Mouse (Mus musculus) adrenal gland, postnatal 4 days (tissue): Measurements from ENCODE around the gene Mrps2. TPM values are rescaled to one million over a fixed set of nuclear protein-coding genes. Genes with fewer than 3 reads are reported as not detected.

ENCODE experiments used
- DNase-seq, 2 experiments: peaks; one replicate each; pipeline ENCODE4 v3.0.0; 2021 to 2022; ENCODE audit warnings: low spot score in 2 of 2, mixed read lengths in 2 of 2
- total RNA-seq, 2 experiments: library from RNA; stranded (reverse); gene quantifications; 2 replicates each; pipeline ENCODE4 v1.2.3; 2021

Gene Mrps2
- total RNA-seq, 2 experiments from 2014 or later: 57.9 to 60.4 TPM

GRCm38 (mm10) chr2:28517206-28517909 lies 49.5 kb downstream of the Mrps2 start:
- peak; percentile 60 to 72 for DNase-seq

GRCm38 (mm10) chr2:28518231-28518630 lies 50.4 kb downstream of the Mrps2 start:
- no peak for DNase-seq

- DNase-seq: no peak
Observed at GRCm38 (mm10) chr2:28520581-28520980, 52.7 kb downstream of the Mrps2 start.

Other genes starting within 250 kb of the Mrps2 start
- gene Ppp1r26, start 21.3 kb upstream of the Mrps2 start, total RNA-seq: 10 to 100 TPM; 11.5 to 12.0 TPM
- under 1 TPM; 0.64 to 0.79 TPM for gene 1700007K13Rik, start 1.7 kb upstream of the Mrps2 start, total RNA-seq
- gene Gbgt1, start 28.8 kb downstream of the Mrps2 start, total RNA-seq: 1 to 10 TPM; 8.2 to 8.3 TPM
- 1 to 10 TPM; 3.4 to 5.2 TPM for gene Gm10134, start 38.0 kb downstream of the Mrps2 start, total RNA-seq
- gene Ralgds, start 45.1 kb downstream of the Mrps2 start, total RNA-seq: 10 to 100 TPM; 65.0 to 67.0 TPM
- 1,000 to 10,000 TPM in 1 of 2 experiments, under 1 TPM in 1; 0.42 to 1,494 TPM for gene Cel, start 95.3 kb downstream of the Mrps2 start, total RNA-seq
- gene Gtf3c5, start 115.7 kb downstream of the Mrps2 start, total RNA-seq: 10 to 100 TPM; 27.0 to 28.3 TPM
- 1 to 10 TPM; 3.1 to 7.9 TPM for gene Gfi1b, start 153.9 kb downstream of the Mrps2 start, total RNA-seq
- 10 to 100 TPM; 27.7 to 28.0 TPM for gene Tsc1, start 173.2 kb downstream of the Mrps2 start, total RNA-seq
- gene Spaca9, start 231.7 kb downstream of the Mrps2 start, total RNA-seq: 1 to 10 TPM; 1.2 to 2.0 TPM
- under 1 TPM; 0.45 to 0.90 TPM for gene Ak8, start 232.1 kb downstream of the Mrps2 start, total RNA-seq